Mouse (Mus musculus): Measurements from ENCODE around the gene Trmt1. TPM values are rescaled to one million over a fixed set of nuclear protein-coding genes. Genes with fewer than 3 reads are reported as not detected.

The Trmt1 gene
- polyA plus RNA-seq (2014; fragmentation: Nextera tagmentation; extraction: Ambion mirVana), result 46.1 and 50.0 TPM in 2 replicates

- Histone ChIP-seq H3K4me2 (ENCODE audit: low read length) (peak within 1 kb of the TSS; percentile 87), H3K9me3 (ENCODE audit: control insufficient read depth, low read length) (no peaks in the 10 kb centered on the region), H3K36me3 (ENCODE audit: control insufficient read depth, insufficient read depth, low read length) (peaks cover 17% of the 10 kb centered on the region), H3K4me1 (ENCODE audit: control insufficient read depth in 2 of 2, insufficient read depth in 2 of 2, low read length in 2 of 2) (peaks cover 17 to 49% of the 10 kb centered on the region in 2 experiments), H3K4me3 (ENCODE audit: control insufficient read depth in 1 of 2, insufficient read depth in 1 of 2, low read depth in 1 of 2, low read length in 2 of 2) (peak within 1 kb of the TSS; percentile 56 to 99), H3K9ac (ENCODE audit: low read length) (peak within 1 kb of the TSS; percentile 100), H3K27me3 (ENCODE audit: control insufficient read depth, insufficient read depth, low read length) (no peaks in the 10 kb centered on the region), H3K27ac (replicated peaks in 1 of 2; ENCODE audit: control insufficient read depth in 1 of 2, insufficient read depth in 1 of 2, low read depth in 2 of 2, low read length in 2 of 2) (peak within 1 kb of the TSS; percentile 40 to 95; a peak in 3 of 4 replicates)
- no peak for ATAC-seq (ENCODE audit: insufficient number of reproducible peaks, insufficient read depth, low FRiP score, low read depth)
- WGBS, result 13% methylated on average over 18 of the region's 20 CpGs
Observed at GRCm38 (mm10) chr8:84686191-84687002, at the start of gene Trmt1. TSS of gene Trmt1 (plus strand) at chr8:84686307.

- Histone ChIP-seq H3K4me2 (ENCODE audit: low read length) (peak overlapping the region; percentile 87), H3K4me1 (ENCODE audit: control insufficient read depth in 2 of 2, insufficient read depth in 2 of 2, low read length in 2 of 2) (peaks cover 22 to 29% of the 10 kb centered on the region in 2 experiments), H3K36me3 (ENCODE audit: control insufficient read depth, insufficient read depth, low read length) (no peaks in the 10 kb centered on the region), H3K27ac (replicated peaks in 1 of 2; ENCODE audit: control insufficient read depth in 1 of 2, insufficient read depth in 1 of 2, low read depth in 2 of 2, low read length in 2 of 2) (peak overlapping the region in 1 of 2 experiments; percentile 88; a peak in 1 of 4 replicates), H3K27me3 (ENCODE audit: control insufficient read depth, insufficient read depth, low read length) (no peaks in the 10 kb centered on the region), H3K9me3 (ENCODE audit: control insufficient read depth, low read length) (no peaks in the 10 kb centered on the region), H3K9ac (ENCODE audit: low read length) (peak overlapping the region; percentile 83), H3K4me3 (ENCODE audit: control insufficient read depth in 1 of 2, insufficient read depth in 1 of 2, low read depth in 1 of 2, low read length in 2 of 2) (peak overlapping the region; percentile 56 to 58)
- no peak for ATAC-seq (ENCODE audit: insufficient number of reproducible peaks, insufficient read depth, low FRiP score, low read depth)
- WGBS, result 53% methylated on average over 8 of the region's 8 CpGs
Observed at GRCm38 (mm10) chr8:84637946-84638554, 48.1 kb upstream of the Trmt1 start.

- peak overlapping the region; percentile 56 to 58 for H3K4me3 ChIP-seq (ENCODE audit: control insufficient read depth in 1 of 2, insufficient read depth in 1 of 2, low read depth in 1 of 2, low read length in 2 of 2)
- WGBS, result 1% methylated on average over 44 of the region's 52 CpGs
- H3K36me3 ChIP-seq (ENCODE audit: control insufficient read depth, insufficient read depth, low read length), result no peaks in the 10 kb centered on the region
- H3K27me3 ChIP-seq (ENCODE audit: control insufficient read depth, insufficient read depth, low read length), result no peaks in the 10 kb centered on the region
- peak overlapping the region; percentile 87 for H3K4me2 ChIP-seq (ENCODE audit: low read length)
- ATAC-seq (ENCODE audit: insufficient number of reproducible peaks, insufficient read depth, low FRiP score, low read depth), result peak; percentile 34
- no peaks in the 10 kb centered on the region for H3K9me3 ChIP-seq (ENCODE audit: control insufficient read depth, low read length)
- peak overlapping the region; percentile 83 for H3K9ac ChIP-seq (ENCODE audit: low read length)
- peak overlapping the region; percentile 66 to 88 for H3K27ac ChIP-seq (replicated peaks in 1 of 2; ENCODE audit: control insufficient read depth in 1 of 2, insufficient read depth in 1 of 2, low read depth in 2 of 2, low read length in 2 of 2)
- H3K4me1 ChIP-seq (ENCODE audit: control insufficient read depth in 2 of 2, insufficient read depth in 2 of 2, low read length in 2 of 2), result peaks cover 22 to 29% of the 10 kb centered on the region in 2 experiments
Observed at GRCm38 (mm10) chr8:84638555-84639161, 47.4 kb upstream of the Trmt1 start.

GRCm38 (mm10) chr8:84639162-84640009 is 46.7 kb upstream of the Trmt1 start:
- WGBS, result under 1% methylated on average over 83 of the region's 106 CpGs
- H3K9ac ChIP-seq (ENCODE audit: low read length), result peak overlapping the region; percentile 83
- H3K4me3 ChIP-seq (ENCODE audit: control insufficient read depth in 1 of 2, insufficient read depth in 1 of 2, low read depth in 1 of 2, low read length in 2 of 2), result peak overlapping the region; percentile 56 to 62
- peak; percentile 91 for ATAC-seq (ENCODE audit: insufficient number of reproducible peaks, insufficient read depth, low FRiP score, low read depth)
- H3K9me3 ChIP-seq (ENCODE audit: control insufficient read depth, low read length), result no peaks in the 10 kb centered on the region
- H3K4me2 ChIP-seq (ENCODE audit: low read length), result peak overlapping the region; percentile 87
- H3K27ac ChIP-seq (replicated peaks in 1 of 2; ENCODE audit: control insufficient read depth in 1 of 2, insufficient read depth in 1 of 2, low read depth in 2 of 2, low read length in 2 of 2), result peak overlapping the region; percentile 66 to 88
- H3K4me1 ChIP-seq (ENCODE audit: control insufficient read depth in 2 of 2, insufficient read depth in 2 of 2, low read length in 2 of 2), result peaks cover 22 to 28% of the 10 kb centered on the region in 2 experiments
- no peaks in the 10 kb centered on the region for H3K27me3 ChIP-seq (ENCODE audit: control insufficient read depth, insufficient read depth, low read length)
- no peaks in the 10 kb centered on the region for H3K36me3 ChIP-seq (ENCODE audit: control insufficient read depth, insufficient read depth, low read length)

- H3K9me3 ChIP-seq (ENCODE audit: control insufficient read depth, low read length), result no peaks in the 10 kb centered on the region
- H3K4me3 ChIP-seq (ENCODE audit: control insufficient read depth in 1 of 2, insufficient read depth in 1 of 2, low read depth in 1 of 2, low read length in 2 of 2), result peak overlapping the region; percentile 51 to 62
- H3K27me3 ChIP-seq (ENCODE audit: control insufficient read depth, insufficient read depth, low read length), result no peaks in the 10 kb centered on the region
- no peak for ATAC-seq (ENCODE audit: insufficient number of reproducible peaks, insufficient read depth, low FRiP score, low read depth)
- peak overlapping the region; percentile 71 for H3K4me2 ChIP-seq (ENCODE audit: low read length)
- no peak overlapping the region for H3K27ac ChIP-seq (replicated peaks in 1 of 2; ENCODE audit: control insufficient read depth in 1 of 2, insufficient read depth in 1 of 2, low read depth in 2 of 2, low read length in 2 of 2)
- H3K9ac ChIP-seq (ENCODE audit: low read length), result peak overlapping the region; percentile 73
- H3K36me3 ChIP-seq (ENCODE audit: control insufficient read depth, insufficient read depth, low read length), result no peaks in the 10 kb centered on the region
- WGBS, result 33% methylated on average over 9 of the region's 9 CpGs
- peaks cover 16 to 21% of the 10 kb centered on the region in 2 experiments for H3K4me1 ChIP-seq (ENCODE audit: control insufficient read depth in 2 of 2, insufficient read depth in 2 of 2, low read length in 2 of 2)
Observed at GRCm38 (mm10) chr8:84640010-84640588, 46.0 kb upstream of the Trmt1 start.

GRCm38 (mm10) chr8:84640617-84641294 is 45.4 kb upstream of the Trmt1 start:
- Histone ChIP-seq H3K27ac (replicated peaks in 1 of 2; ENCODE audit: control insufficient read depth in 1 of 2, insufficient read depth in 1 of 2, low read depth in 2 of 2, low read length in 2 of 2) (no peak overlapping the region), H3K4me1 (ENCODE audit: control insufficient read depth in 2 of 2, insufficient read depth in 2 of 2, low read length in 2 of 2) (peaks cover 11 to 15% of the 10 kb centered on the region in 2 experiments), H3K27me3 (ENCODE audit: control insufficient read depth, insufficient read depth, low read length) (no peaks in the 10 kb centered on the region), H3K4me3 (ENCODE audit: control insufficient read depth in 1 of 2, insufficient read depth in 1 of 2, low read depth in 1 of 2, low read length in 2 of 2) (no peak overlapping the region), H3K4me2 (ENCODE audit: low read length) (no peak overlapping the region), H3K36me3 (ENCODE audit: control insufficient read depth, insufficient read depth, low read length) (no peaks in the 10 kb centered on the region), H3K9me3 (ENCODE audit: control insufficient read depth, low read length) (no peaks in the 10 kb centered on the region), H3K9ac (ENCODE audit: low read length) (no peak overlapping the region)
- no peak for ATAC-seq (ENCODE audit: insufficient number of reproducible peaks, insufficient read depth, low FRiP score, low read depth)
- 76% methylated on average over 6 of the region's 7 CpGs for WGBS

Measured in heart, embryonic 14.5 days (tissue).